15 mouse cellular contexts compared by ENCODE assay signal in the genomic region with DNA sequence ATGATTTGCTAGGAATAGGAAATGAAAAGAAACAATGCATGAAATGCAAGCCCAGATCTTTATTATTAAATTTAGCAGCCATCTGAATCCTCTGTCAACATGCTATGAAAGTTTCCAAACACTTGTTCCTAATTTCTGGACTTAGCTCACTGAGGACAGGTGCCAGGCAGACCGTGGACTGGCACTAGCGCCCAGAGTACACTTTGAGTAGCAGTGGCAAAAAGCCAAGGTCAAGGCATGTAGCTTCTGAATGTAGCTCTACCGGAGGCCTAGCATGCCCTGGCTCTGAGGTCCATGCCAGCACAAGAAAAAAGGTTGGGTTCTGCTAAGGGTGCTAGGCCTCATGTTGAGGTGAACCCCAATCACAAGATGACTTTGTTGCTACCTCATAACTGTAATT.
DNase-seq lines count a peak whose midpoint lies in the region; ATAC-seq and TF ChIP-seq lines count a peak whose summit lies in the region.
"Had no signal": no experiment of that assay in that cellular context is flagged by ENCODE, and none has a peak within 500 bp of the region (broad histone marks: within the 10 kb centered on the region; RNA-seq: fewer than 3 reads in every experiment).

No protein-coding gene starts in this region.

- 75% methylated on average over 3 of the region's 3 CpGs for WGBS in kidney, embryonic 16.5 days
- WGBS in lung, postnatal 0 days = 35% methylated on average over 3 of the region's 3 CpGs

- H3K9ac ChIP-seq in kidney, embryonic 16.5 days (replicated peaks; ENCODE audit: low read length) = no peak overlapping the region
- no peak overlapping the region for H3K9ac ChIP-seq in lung, postnatal 0 days (replicated peaks; ENCODE audit: low read depth)
- H3K9ac ChIP-seq: embryonic facial prominence, embryonic 12.5 days; forebrain, embryonic 12.5 days; heart, embryonic 13.5 days; liver, embryonic 14.5 days had no signal

- no peak overlapping the region for H3K27ac ChIP-seq in kidney, embryonic 16.5 days (ENCODE audit: low read length)
- no peak overlapping the region for H3K27ac ChIP-seq in lung, postnatal 0 days (ENCODE audit: low read length)
- H3K27ac ChIP-seq: liver, embryonic 14.5 days had no signal

- no peak for ATAC-seq in kidney, embryonic 16.5 days (ENCODE audit: low FRiP score, low TSS enrichment)
- ATAC-seq in lung, postnatal 0 days = peak; percentile 37; the same call in 1 of the 2 replicates

- H3K36me3 ChIP-seq in kidney, embryonic 16.5 days (ENCODE audit: insufficient read depth, low read length) = no peaks in the 10 kb centered on the region
- no peaks in the 10 kb centered on the region for H3K36me3 ChIP-seq in lung, postnatal 0 days (ENCODE audit: insufficient read depth, low read length)
- H3K36me3 ChIP-seq: embryonic facial prominence, embryonic 12.5 days; forebrain, embryonic 12.5 days; heart, embryonic 13.5 days had no signal

- no peaks in the 10 kb centered on the region for H3K9me3 ChIP-seq in kidney, embryonic 16.5 days (ENCODE audit: low read length)
- H3K9me3 ChIP-seq in lung, postnatal 0 days (ENCODE audit: low read length) = no peaks in the 10 kb centered on the region
- H3K9me3 ChIP-seq: embryonic facial prominence, embryonic 12.5 days; forebrain, embryonic 12.5 days; heart, embryonic 13.5 days had no signal

- TF ChIP-seq CTCF in lung, postnatal 0 days (IDR thresholded peaks at IDR 0.05) = no peak

- no peak overlapping the region for H3K4me2 ChIP-seq in kidney, embryonic 16.5 days (replicated peaks; ENCODE audit: low read depth, low read length)
- no peak overlapping the region for H3K4me2 ChIP-seq in lung, postnatal 0 days (replicated peaks; ENCODE audit: low read depth, low read length)
- H3K4me2 ChIP-seq: embryonic facial prominence, embryonic 12.5 days; forebrain, embryonic 12.5 days; heart, embryonic 13.5 days had no signal

- H3K27me3 ChIP-seq in kidney, embryonic 16.5 days (ENCODE audit: insufficient read depth, low read length) = peaks cover 28% of the 10 kb centered on the region; the same call in 1 of the 2 replicates
- H3K27me3 ChIP-seq in lung, postnatal 0 days (replicated peaks; ENCODE audit: insufficient read depth, low read length) = no peaks in the 10 kb centered on the region

- peaks cover 13% of the 10 kb centered on the region for H3K4me1 ChIP-seq in kidney, embryonic 16.5 days (ENCODE audit: insufficient read depth, low read length)
- H3K4me1 ChIP-seq in lung, postnatal 0 days (ENCODE audit: insufficient read depth, low read depth, low read length) = no peaks in the 10 kb centered on the region

- DNase-seq in cerebellum, postnatal 10 days = peak; percentile 29 to 43
- DNase-seq in cerebellum, postnatal 14 days = no peak
- peak; percentile 80 for DNase-seq in kidney, adult 11 months
- peak; percentile 52 for DNase-seq in gastrocnemius, postnatal 25 days
- peak; percentile 44 for DNase-seq in lung, postnatal 0 days (ENCODE audit: low spot score)
- DNase-seq in thymus, postnatal 4 days = no peak
- DNase-seq in left cerebral cortex, adult 11 months (ENCODE audit: low spot score) = no peak
- DNase-seq: B cell, adult 2 months; cerebellum, postnatal 25 days; thymus, adult 2 months had no signal

- H3K4me3 ChIP-seq in kidney, embryonic 16.5 days (ENCODE audit: low read length) = no peak overlapping the region
- H3K4me3 ChIP-seq in lung, postnatal 0 days (ENCODE audit: low read depth, low read length) = no peak overlapping the region
- H3K4me3 ChIP-seq: embryonic facial prominence, embryonic 12.5 days; forebrain, embryonic 12.5 days; heart, embryonic 13.5 days had no signal

- TF ChIP-seq EP300 in lung, postnatal 0 days (IDR thresholded peaks at IDR 0.05) = no peak

Comparison
In these comparisons a context has a peak if more than half of its experiments do, and no peak if none do; other contexts are left out.
1. DNase-seq: peak in cerebellum, postnatal 10 days (2 of 2), kidney, adult 11 months (single experiment), gastrocnemius, postnatal 25 days (single experiment) and lung, postnatal 0 days (single experiment); none in cerebellum, postnatal 14 days (0 of 2), thymus, postnatal 4 days (single experiment) and left cerebral cortex, adult 11 months (single experiment).